Mouse (Mus musculus) forebrain, embryonic 11.5 days (tissue): ENCODE measurements around the gene Ecm2. TPM values are rescaled to one million over a fixed set of nuclear protein-coding genes. Genes with fewer than 3 reads are reported as not detected.

Source experiments
- ATAC-seq: fragments of 200-750 bp; cut with Nextera tagmentation; replicated peaks from 2 replicates; pipeline ENCODE4 v1.8.0; 2017; ENCODE audit warnings: moderate TSS enrichment; ENCODE audit not compliant: low FRiP score
- DNase-seq: peaks from one replicate; pipeline ENCODE4 v3.0.0-alpha.2; 2017; ENCODE audit warnings: low spot score
- H3K27ac ChIP-seq: fragments of 300-500 bp; sonication (generic); 2 replicates; pipeline ENCODE4 v1.5.1; 2014; ENCODE audit warnings: low read depth, low read length
- H3K27me3 ChIP-seq: fragments of 300-500 bp; sonication (generic); 2 replicates; pipeline ENCODE4 v1.6.1; 2014; ENCODE audit warnings: mild to moderate bottlenecking, low read length, mixed read lengths; ENCODE audit not compliant: control insufficient read depth, insufficient read depth
- H3K36me3 ChIP-seq: fragments of 300-500 bp; sonication (generic); 2 replicates; pipeline ENCODE4 v1.6.1; 2014; ENCODE audit warnings: mild to moderate bottlenecking, low read length, moderate library complexity, mixed read lengths; ENCODE audit not compliant: control insufficient read depth, insufficient read depth
- H3K4me1 ChIP-seq: fragments of 300-500 bp; sonication (generic); replicated peaks from 2 replicates; pipeline ENCODE4 v1.6.1; 2014; ENCODE audit warnings: low read length, mixed read lengths; ENCODE audit not compliant: control insufficient read depth, insufficient read depth
- H3K4me2 ChIP-seq: fragments of 300-500 bp; sonication (generic); 2 replicates; pipeline ENCODE4 v1.6.1; 2014; ENCODE audit warnings: low read depth, mild to moderate bottlenecking, low read length, moderate library complexity, mixed read lengths; ENCODE audit not compliant: severe bottlenecking
- H3K4me3 ChIP-seq: fragments of 300-500 bp; sonication (generic); 2 replicates; pipeline ENCODE4 v1.5.1; 2014; ENCODE audit warnings: low read depth, low read length
- H3K9ac ChIP-seq: fragments of 300-500 bp; sonication (generic); 2 replicates; pipeline ENCODE4 v1.6.1; 2014; ENCODE audit warnings: low read length
- H3K9me3 ChIP-seq: fragments of 300-500 bp; sonication (generic); 2 replicates; pipeline ENCODE4 v1.6.1; 2016; ENCODE audit warnings: low read length, mixed read lengths; ENCODE audit not compliant: control insufficient read depth
- WGBS: fragments of 180-500 bp; shearing (Covaris S2); extraction: QIAGEN DNeasy Blood & Tissue Kit; methylation state at CpG from one replicate; pipeline ENCODE4 v1.1.7; 2014; 5-methylcytosine and 5-hydroxymethylcytosine counted together
- polyA plus RNA-seq: library from polyadenylated mRNA; unstranded; fragments of >200 nt; fragmentation: Nextera tagmentation; extraction: Ambion mirVana; gene quantifications from 2 replicates; pipeline ENCODE4 v1.2.1, GENCODE M21; 2014

Ecm2 gene
- polyA plus RNA-seq, 1 experiment from 2014 or later = 0.76 TPM

DNA sequence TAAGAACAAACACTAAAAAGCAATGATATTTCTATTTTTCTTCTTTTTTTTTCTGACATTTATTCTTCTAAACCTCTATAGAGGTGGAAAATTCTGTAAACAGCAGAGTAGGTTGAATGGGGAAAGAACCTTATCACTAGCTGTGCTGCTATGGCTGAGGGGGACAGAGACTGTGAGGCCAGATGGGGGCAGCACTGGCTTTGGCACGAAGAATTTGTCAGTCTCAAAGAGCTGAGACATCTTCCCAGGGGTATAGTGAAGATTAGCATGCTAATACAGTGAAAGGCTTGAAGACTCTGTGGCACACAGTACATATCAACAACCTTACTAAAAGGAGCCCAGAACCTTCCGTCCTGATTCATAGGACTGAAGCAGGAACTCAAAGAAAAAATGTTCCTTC lies 54.6 kb downstream of the Ecm2 start:
- no peak overlapping the region for H3K9ac ChIP-seq
- no peaks in the 10 kb centered on the region for H3K4me1 ChIP-seq
- H3K36me3 ChIP-seq = no peaks in the 10 kb centered on the region
- WGBS = 31% methylated on average over 2 of the region's 2 CpGs
- H3K27ac ChIP-seq = no peak overlapping the region
- ATAC-seq = no peak
- no peak for DNase-seq
- H3K4me3 ChIP-seq = no peak overlapping the region
- H3K9me3 ChIP-seq = no peaks in the 10 kb centered on the region
- H3K4me2 ChIP-seq = no peak overlapping the region
- H3K27me3 ChIP-seq = no peaks in the 10 kb centered on the region

DNA sequence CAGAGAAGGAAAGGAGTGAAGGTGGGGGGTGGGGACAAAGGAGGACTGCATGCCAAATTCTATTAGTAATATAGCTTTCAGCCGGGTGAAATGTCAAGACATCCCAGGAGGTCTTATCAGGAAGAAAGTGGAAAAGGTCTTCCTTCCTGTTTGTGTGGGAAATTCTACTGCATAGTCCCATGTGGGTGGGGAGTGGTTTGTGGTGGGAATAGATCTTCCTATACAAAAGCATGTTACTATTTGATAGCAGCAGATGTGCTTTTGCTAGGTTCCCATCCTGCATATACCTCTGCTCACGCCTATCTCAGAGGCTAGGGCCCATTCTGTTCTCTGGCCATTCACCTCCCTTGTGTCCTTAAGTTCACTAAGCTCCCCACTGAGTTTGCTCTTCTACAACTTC lies 56.3 kb downstream of the Ecm2 start:
- 72% methylated on average over 2 of the region's 2 CpGs for WGBS
- no peak for ATAC-seq

DNA sequence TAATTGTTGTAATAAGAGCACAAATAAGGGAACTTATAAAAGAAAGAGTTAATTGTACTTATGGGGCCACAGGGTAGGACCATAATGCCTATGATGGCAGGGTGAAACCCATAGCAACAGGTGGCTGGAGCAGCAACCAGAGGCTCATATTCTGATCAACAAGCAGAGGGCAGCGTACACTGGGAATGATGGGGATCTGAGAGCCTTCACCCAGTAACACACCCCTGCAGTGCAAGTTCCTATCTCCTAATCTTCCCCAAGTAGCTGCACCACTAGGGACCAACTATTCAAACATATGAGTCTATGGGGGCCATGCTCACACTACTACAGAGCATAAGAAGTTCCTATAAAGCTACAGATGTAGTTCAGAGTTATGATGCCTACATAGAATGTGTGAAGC lies 59.7 kb downstream of the Ecm2 start:
- no peak for DNase-seq
- WGBS = 86% methylated on average over 1 of the region's 1 CpGs
- H3K27ac ChIP-seq = no peak overlapping the region

More for the DNA sequence above, 56.3 kb downstream of the Ecm2 start:
- no peak for DNase-seq
- Histone ChIP-seq H3K9me3 (no peaks in the 10 kb centered on the region), H3K4me3 (no peak overlapping the region), H3K27ac (no peak overlapping the region), H3K4me2 (no peak overlapping the region), H3K27me3 (no peaks in the 10 kb centered on the region), H3K36me3 (no peaks in the 10 kb centered on the region), H3K9ac (no peak overlapping the region), H3K4me1 (no peaks in the 10 kb centered on the region)

DNA sequence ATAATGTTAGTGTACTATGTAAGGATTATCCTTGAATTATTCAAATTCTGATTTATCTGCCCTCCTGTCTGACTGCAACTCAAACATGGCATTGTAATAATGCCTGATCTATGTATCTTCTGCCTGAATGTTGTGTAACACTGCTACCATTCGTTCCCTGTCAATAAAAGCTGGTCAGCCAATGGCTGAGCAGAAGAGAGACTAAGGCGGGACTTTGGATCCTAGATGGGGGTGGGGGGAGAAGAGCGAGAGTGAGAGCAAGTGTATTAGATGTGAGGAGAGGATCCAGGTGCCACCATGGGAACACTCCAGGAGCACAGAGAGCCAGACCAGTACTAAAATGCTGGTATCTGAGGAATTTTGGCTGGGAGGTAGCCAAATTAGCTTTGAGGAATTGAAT lies 65.8 kb downstream of the Ecm2 start:
- no peak for DNase-seq
- WGBS = 71% methylated on average over 3 of the region's 3 CpGs
- H3K27ac ChIP-seq = no peak overlapping the region

More for the DNA sequence above, 59.7 kb downstream of the Ecm2 start:
- Histone ChIP-seq H3K9me3 (no peaks in the 10 kb centered on the region), H3K4me2 (no peak overlapping the region), H3K4me3 (no peak overlapping the region), H3K9ac (no peak overlapping the region), H3K36me3 (no peaks in the 10 kb centered on the region), H3K27me3 (no peaks in the 10 kb centered on the region), H3K4me1 (no peaks in the 10 kb centered on the region)
- no peak for ATAC-seq

DNA sequence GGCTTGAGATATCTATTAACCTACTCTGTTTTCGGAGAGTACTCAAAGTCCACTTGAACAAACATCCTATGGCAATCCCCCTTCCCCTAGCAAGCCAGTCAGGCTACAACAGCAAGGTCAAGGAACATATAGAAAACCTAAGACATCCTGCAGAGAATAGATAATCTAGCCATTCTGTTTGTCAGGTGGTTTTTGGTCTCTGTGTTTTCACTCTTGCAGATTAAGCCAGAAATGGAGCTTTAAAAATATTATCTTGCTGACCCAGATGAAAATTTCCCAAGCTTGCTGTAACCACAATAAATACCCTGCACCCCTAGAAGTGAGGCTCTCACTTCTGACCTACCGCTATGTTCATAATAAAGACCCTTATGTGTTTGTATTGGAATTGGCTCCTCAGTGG lies 66.8 kb downstream of the Ecm2 start:
- 91% methylated on average over 2 of the region's 2 CpGs for WGBS
- no peak for DNase-seq

More for the DNA sequence above, 65.8 kb downstream of the Ecm2 start:
- Histone ChIP-seq H3K4me3 (no peak overlapping the region), H3K4me1 (no peaks in the 10 kb centered on the region), H3K27me3 (no peaks in the 10 kb centered on the region), H3K36me3 (no peaks in the 10 kb centered on the region), H3K9me3 (no peaks in the 10 kb centered on the region), H3K4me2 (no peak overlapping the region), H3K9ac (no peak overlapping the region)
- ATAC-seq = no peak

DNA sequence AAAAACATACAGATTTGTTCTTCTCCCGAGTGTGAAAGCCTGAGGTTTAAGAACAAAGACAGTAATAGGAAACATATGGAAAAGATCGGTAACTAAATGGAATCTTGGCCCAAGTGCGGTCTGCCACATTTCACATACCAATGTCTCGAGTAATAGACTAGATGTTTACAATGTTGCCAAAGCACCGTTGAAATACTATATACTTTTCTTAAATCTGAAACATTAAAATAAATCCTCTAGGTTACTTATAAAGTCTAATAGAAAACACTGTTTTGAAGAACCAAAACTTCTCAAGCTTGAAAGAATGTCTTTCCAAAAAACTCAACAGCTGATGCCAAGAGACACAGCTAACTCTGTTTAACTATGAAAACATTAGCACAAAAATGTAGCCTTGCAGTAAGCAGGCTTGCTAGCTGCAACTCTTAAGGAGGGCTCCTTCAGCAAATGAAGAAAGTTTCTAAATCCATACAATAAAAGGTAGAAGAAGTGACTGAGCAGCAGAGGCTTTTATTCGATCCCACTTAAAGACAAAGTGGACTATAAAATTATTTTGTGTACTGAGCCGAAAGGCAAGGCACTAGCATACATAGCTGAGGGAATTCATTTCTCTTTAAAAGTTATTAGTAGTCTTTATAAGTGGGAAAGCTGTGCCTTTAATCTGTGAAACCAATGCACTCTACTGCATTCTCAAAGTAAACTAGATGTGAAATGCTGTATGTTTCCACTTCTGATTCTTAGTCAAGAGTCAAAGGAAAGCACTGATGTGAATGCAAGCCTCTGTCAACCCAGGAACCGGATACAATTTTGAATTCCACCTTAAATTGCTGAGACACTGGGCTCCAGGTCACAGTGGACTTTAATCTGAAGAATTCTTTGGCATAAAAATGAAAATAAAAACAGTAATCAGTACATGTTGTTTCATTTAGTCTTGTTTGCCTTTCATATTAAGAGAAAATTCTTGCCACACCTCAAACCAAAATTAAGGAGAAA lies 77.2 kb downstream of the Ecm2 start, which contains the start of gene Omd:
Gene Omd, plus strand, starts transcription at position 922 of the 990 bp plus-strand sequence.
- DNase-seq = no peak
- H3K4me3 ChIP-seq = no peak within 1 kb of the TSS
- no peak within 1 kb of the TSS for H3K27ac ChIP-seq
- H3K4me2 ChIP-seq = no peak within 1 kb of the TSS
- H3K4me1 ChIP-seq = no peaks in the 10 kb centered on the region
- no peak for ATAC-seq
- 77% methylated on average over 8 of the region's 8 CpGs for WGBS
- H3K9me3 ChIP-seq = no peaks in the 10 kb centered on the region
- H3K36me3 ChIP-seq = no peaks in the 10 kb centered on the region
- H3K9ac ChIP-seq = no peak within 1 kb of the TSS
- H3K27me3 ChIP-seq = no peaks in the 10 kb centered on the region

More for the DNA sequence above, 66.8 kb downstream of the Ecm2 start:
- ATAC-seq = no peak
- Histone ChIP-seq H3K4me2 (no peak overlapping the region), H3K27ac (no peak overlapping the region), H3K27me3 (no peaks in the 10 kb centered on the region), H3K9me3 (no peaks in the 10 kb centered on the region), H3K4me1 (no peaks in the 10 kb centered on the region), H3K4me3 (no peak overlapping the region), H3K36me3 (no peaks in the 10 kb centered on the region), H3K9ac (no peak overlapping the region)

Other genes with a start within 250 kb of the Ecm2 start
- 1.7 and 2.1 TPM in 2 replicates for gene Fgd3, start 184.5 kb upstream of the Ecm2 start, polyA plus RNA-seq
- gene Bicd2, start 163.2 kb upstream of the Ecm2 start, polyA plus RNA-seq = 35.7 and 38.5 TPM in 2 replicates
- 16.6 and 16.9 TPM in 2 replicates for gene Ippk, start 83.6 kb upstream of the Ecm2 start, polyA plus RNA-seq
- 1.2 and 1.5 TPM in 2 replicates for gene Tes3-ps, start 11.5 kb upstream of the Ecm2 start, polyA plus RNA-seq
- gene Aspn, start 39.6 kb downstream of the Ecm2 start, polyA plus RNA-seq = 0.41 and 0.55 TPM in 2 replicates
- gene Omd, start 77.7 kb downstream of the Ecm2 start, polyA plus RNA-seq = 0.61 and 1.0 TPM in 2 replicates
- gene Ogn, start 103.2 kb downstream of the Ecm2 start, polyA plus RNA-seq = 9.8 and 9.9 TPM in 2 replicates
- 42.9 and 44.5 TPM in 2 replicates for gene Cenpp, start 148.0 kb downstream of the Ecm2 start, polyA plus RNA-seq
- 22.8 and 23.4 TPM in 2 replicates for gene Nol8, start 148.3 kb downstream of the Ecm2 start, polyA plus RNA-seq
- 124 and 129 TPM in 2 replicates for gene Iars, start 177.3 kb downstream of the Ecm2 start, polyA plus RNA-seq